Mouse (Mus musculus) T-helper 17 cell (primary cell): ENCODE measurements around the gene Cel.

Source experiments
- in situ Hi-C, 2 experiments: fragments of 300-600 bp; cut with MboI, MseI; formaldehyde crosslinking; loops; 1 replicate in 1 of 2; 2 replicates in 1 of 2; pipeline ENCODE4 v1.15.1; 2025; ENCODE audit warnings: high pct_unique_total_duplicates in 2 of 2

Cel gene

DNA sequence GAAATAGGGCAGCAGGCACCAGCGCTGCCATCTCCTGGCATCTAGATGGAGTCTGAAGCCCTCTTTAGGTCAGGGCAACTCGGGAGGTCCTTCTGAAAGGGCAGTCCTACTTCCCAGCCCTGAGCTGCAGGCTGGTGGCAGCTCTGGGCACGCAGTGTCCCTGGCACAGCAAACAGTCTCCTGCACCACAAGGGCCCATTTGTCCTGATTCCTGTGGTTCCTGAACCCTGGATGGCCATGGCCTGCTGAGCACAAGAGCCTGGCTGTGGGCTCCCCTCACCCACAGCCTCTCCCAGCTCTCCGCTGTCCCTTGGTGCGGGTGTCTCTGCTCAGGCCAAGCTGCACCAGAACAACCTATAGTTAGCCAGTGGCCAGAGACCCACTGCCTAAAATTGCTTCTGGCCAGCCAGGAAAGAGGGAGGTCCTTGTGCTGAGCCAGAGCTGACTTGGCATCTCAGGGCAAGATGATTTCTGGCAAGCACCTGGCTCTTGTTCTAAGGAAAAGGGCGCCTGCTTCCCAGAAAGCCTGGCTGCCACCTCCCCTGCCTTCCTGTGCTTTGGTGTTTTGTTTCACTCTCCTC, 41.5 kb downstream of the Cel start:
- in situ Hi-C loops = no loop called here

DNA sequence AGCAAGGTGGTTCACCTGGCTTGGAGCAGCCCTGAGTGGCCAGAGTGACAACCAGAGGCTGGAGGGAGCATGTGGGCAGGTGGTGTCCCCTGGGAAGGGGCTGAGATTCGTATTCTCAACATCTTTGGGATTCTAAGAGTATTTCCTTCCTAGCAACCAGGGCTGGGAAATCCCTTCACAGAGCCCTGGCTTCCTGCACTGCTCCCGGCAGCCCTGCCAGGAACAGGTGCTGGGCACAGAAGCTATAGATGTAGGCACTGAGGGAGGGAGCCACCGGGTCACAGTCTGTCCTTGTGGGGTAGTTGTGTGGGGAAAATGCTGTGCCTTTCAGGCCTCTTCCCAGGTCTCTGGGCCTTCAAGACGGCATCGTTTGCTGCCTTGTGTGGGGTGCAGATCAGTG, 42.6 kb downstream of the Cel start:
- in situ Hi-C loops = no loop called here

- in situ Hi-C loops = loop anchor here in 1 of 2 experiments (10.0 kb wide), 1 partner anchor 1097 kb away; the partner anchor contains the start of gene Rapgef1
Observed at GRCm38 (mm10) chr2:28518231-28518630, 45.0 kb downstream of the Cel start.

GRCm38 (mm10) chr2:28517206-28517909, 45.8 kb downstream of the Cel start:
- in situ Hi-C loops = loop anchor here in 1 of 2 experiments (10.0 kb wide), 1 partner anchor 1097 kb away; the partner anchor contains the start of gene Rapgef1

- in situ Hi-C loops = loop anchor here (5.0 to 10.0 kb wide), 2 partner anchors 33 to 1100 kb away; partner anchors contain the start of gene Rapgef1 (in 1 of the 2)
Observed at GRCm38 (mm10) chr2:28514489-28514888, 48.7 kb downstream of the Cel start.

GRCm38 (mm10) chr2:28513431-28514370, 49.5 kb downstream of the Cel start:
- in situ Hi-C loops = loop anchor here (5.0 to 10.0 kb wide), 2 partner anchors 34 to 1101 kb away; partner anchors contain the start of gene Rapgef1 (in 1 of the 2)

DNA sequence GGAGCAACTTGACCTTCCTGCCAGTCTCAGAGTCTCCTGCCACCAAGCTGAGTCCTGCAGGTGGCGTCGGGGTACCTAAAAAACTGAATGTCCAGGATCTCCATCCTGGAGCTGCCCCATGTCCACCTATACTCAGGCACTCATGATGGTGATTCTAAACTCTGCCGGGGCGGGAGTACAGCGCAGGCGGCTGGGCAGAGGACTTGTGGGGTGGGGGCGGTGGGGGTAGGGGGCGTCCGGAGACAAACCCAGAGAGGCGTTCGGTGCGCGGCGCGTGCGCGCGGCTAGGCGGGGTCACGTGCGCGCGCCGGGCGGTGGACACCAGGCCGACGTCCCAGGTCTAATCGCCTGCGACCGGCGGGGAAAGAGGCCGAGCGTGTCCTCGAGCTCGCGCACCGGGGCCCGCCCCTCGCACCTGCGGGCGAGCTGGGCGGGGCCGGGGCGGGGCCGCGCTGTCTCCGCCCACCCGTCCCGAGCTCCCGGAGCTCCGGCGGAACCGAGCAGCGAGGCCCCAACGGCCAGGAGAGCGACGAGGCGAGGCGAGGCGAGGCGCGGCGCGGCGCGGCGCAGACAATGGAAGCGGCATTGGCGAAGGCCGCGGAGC, 50.3 kb downstream of the Cel start, which contains the start of gene Ralgds:
Gene Ralgds (plus strand): TSS at position 328 of the 604 bp plus-strand sequence.
- in situ Hi-C loops = loop anchor here (5.0 to 10.0 kb wide), 2 partner anchors 34 to 1102 kb away; partner anchors contain the start of gene Rapgef1 (in 1 of the 2)

- in situ Hi-C loops = loop anchor here (5.0 to 10.0 kb wide), 2 partner anchors 36 to 1103 kb away; partner anchors contain the start of gene Rapgef1 (in 1 of the 2)
Observed at GRCm38 (mm10) chr2:28511600-28511999, 51.6 kb downstream of the Cel start.

DNA sequence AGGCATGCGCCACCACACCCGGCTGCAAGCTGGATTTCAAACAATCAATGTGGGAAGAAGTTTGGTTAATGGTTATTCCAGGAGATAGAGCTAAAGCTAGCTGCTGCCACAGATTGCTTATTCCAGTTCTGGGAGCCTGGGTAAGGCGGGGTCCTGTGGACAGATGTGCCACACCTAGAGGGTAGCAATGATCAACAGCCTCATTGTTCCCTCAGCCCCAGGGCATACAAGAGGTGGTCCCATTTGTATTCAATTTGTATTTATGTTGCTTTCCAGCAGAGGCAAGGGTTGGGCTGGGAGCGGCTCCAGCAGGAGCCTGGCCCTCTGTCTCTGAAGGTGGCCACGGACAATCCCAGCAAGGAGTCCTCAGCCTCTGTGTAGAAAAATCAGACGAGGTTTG, 56.9 kb downstream of the Cel start:
- in situ Hi-C loops = no loop called here

- in situ Hi-C loops = no loop called here
Observed at GRCm38 (mm10) chr2:28505795-28506194, 57.4 kb downstream of the Cel start, which contains the start of gene Gm10134. Gm10134 (plus strand) TSS chr2:28506095.
